Mouse (Mus musculus): ENCODE measurements around the gene Dtx1. TPM values are rescaled to one million over a fixed set of nuclear protein-coding genes. Genes with fewer than 3 reads are reported as not detected.

Gene Dtx1
- polyA plus RNA-seq, 1 experiment: 6.1 TPM

DNA sequence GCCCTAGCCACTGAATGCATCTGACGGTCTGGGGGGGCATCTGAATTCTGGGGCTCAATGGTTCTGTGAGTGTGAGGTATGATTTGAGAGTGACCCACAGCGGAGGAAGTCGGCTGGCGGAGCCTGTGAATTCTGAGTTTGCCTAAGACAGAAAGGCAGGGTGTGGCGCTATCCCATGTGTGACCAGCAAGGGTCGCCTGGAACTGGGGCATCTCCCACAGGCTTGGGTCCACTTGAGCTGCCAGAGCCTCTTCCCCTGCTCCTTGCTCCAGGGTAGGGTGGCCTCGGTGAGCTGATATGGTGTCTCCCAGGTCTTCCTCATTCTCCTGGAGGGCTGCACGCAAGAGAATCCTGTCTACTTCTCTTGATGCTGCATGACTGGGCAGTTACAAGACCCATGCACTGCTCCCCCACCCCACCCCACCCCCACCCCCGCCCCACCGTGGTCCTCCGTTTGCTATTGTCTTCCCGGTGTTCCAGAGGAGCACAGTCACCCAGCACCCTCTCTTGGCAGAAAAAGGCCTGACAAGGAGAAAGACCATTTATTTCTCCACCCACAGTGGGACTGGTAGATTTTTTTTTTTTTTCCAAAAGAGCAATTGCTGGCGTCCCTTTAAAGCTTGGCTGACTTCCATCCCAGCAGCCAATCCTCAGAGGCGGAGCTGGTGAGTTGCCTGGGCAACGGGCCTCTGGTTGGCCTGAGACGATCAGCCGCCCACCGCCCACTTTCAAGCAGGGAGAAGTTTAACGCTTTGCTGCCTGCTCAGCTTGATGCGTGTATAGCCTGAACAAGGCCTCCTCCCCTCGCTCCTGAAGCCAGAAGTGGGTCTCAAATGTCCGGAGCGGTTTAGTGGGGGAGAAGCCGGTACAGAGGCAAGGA is 31.8 kb downstream of the Dtx1 start:
- no peak for DNase-seq (ENCODE audit: low read depth)

DNA sequence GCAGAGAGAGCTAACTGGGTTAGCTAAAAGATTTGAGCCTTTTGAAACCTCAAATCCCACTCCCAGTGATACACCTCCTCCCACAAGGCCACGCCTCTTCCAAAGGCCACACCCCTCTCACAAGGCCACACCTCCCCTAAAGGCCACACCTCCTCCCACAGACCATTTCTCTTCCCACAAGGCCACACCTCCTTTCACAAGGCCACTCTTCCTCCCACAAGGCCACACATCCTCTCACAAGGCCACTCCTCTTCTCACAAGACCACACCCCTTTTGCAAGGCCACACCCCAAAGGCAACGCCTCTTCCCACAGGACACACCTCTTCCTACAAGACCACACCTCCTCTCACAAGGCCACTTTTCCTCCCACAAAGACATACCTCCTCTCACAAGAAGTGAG is 34.2 kb downstream of the Dtx1 start:
- DNase-seq (ENCODE audit: low read depth): no peak

GRCm38 (mm10) chr5:120674229-120675145 is 37.2 kb downstream of the Dtx1 start:
- no peak for DNase-seq (ENCODE audit: low read depth)

GRCm38 (mm10) chr5:120673626-120674025 is 38.1 kb downstream of the Dtx1 start:
- DNase-seq (ENCODE audit: low read depth): no peak

DNA sequence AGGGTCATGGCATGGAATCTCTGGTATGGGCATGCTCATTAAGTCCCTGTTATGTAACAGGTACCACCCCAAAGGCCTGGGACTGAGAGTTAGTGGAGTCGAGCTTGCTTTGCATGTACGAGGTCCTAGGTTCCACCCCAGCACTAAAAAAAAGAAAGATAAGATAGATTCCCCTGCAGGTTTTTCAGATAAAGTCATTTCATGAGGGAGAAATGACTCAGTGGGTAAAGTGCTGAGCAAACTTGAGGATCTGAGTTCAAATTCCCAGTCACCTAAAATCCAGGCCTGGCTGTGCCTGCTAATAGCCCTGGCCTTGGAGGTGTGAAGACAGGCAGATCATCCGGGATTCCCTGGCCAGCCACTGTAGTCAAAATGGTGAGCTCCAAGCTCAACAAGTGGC is 39.9 kb downstream of the Dtx1 start:
- no peak for DNase-seq (ENCODE audit: low read depth)

- DNase-seq (ENCODE audit: low read depth): no peak
Measured at GRCm38 (mm10) chr5:120670132-120670531, 41.6 kb downstream of the Dtx1 start.

DNA sequence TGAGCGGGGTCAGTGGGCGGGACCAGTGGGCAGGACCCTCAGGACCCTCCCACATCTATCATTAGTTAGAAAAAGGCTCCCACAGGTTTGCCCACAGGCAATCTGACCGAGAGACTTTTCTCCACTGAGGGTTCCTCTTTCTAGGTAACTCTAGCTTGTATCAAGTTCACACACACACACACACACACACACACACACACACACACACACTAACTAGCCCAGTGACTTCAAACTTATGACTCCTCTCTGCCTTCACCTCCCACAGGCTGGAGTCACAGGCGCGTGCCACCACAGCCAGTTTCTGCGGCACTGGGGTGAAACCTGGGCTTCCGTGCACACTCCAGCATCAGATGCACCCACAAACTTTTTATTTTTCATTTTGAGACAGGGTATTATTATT is 43.0 kb downstream of the Dtx1 start:
- no peak for DNase-seq (ENCODE audit: low read depth)

DNA sequence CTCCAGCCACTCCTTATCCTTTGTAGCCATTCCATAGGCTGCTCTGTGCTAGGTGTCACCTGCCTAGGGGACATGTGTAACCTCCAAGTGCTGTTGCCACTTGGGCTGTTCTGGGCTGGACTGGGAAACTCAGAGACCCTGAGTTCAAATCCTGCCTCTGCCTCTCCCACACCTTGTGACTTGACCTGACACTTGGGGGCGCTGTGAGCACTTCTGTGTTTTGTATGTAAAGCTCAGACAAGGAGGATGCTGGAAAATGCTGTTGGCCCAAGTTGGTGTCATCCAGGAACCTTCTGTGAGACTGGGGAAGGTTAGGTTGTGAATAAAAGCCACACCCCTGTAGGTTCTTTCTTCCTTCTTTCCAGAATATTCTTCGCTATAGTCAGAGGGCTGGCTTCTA is 46.8 kb downstream of the Dtx1 start:
- DNase-seq (ENCODE audit: low read depth): no peak

GRCm38 (mm10) chr5:120660816-120661215 is 50.9 kb downstream of the Dtx1 start:
- DNase-seq (ENCODE audit: low read depth): no peak

DNA sequence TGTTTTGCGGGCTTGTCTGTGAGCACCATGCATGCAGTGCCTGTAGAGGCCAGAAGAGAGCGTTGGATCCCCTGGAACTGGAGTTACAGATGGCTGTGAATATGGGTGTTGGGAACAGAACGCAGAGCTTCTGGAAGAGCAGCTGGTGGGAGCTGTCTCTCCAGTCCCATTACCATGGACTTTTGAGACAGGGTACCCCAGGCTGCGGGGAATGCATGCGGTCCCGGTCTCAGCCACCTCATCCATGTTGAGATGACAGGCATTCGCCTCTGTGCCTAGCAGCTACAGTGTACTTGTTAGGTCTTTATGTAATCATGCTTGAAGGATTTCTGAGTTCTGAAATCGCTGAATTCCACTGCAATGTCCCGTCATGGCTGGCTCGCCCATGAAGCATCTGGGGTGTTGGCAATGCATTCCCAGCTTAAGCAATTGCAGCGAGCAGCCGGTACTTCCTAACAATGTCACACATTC is 55.4 kb downstream of the Dtx1 start:
- DNase-seq (ENCODE audit: low read depth): no peak

DNA sequence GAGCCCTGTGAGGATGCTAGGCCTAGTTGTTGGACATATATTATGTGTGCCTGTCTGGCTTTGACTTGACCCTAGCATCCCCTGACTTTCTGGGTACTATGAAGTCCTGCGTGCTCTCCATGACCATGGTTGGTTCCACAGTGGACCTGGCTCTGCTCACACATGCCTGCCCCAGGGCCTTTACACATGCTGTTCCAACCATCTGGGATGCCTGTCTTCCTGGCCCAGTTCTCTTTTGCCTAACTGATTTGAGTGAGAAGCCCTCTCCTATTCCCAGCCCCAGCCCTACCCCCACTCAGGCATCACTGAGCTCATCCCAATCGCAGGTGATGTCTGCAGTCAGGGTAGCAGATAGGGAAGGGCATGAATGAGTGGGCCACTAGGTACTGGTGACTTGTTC is 57.9 kb downstream of the Dtx1 start:
- DNase-seq (ENCODE audit: low read depth): no peak

DNA sequence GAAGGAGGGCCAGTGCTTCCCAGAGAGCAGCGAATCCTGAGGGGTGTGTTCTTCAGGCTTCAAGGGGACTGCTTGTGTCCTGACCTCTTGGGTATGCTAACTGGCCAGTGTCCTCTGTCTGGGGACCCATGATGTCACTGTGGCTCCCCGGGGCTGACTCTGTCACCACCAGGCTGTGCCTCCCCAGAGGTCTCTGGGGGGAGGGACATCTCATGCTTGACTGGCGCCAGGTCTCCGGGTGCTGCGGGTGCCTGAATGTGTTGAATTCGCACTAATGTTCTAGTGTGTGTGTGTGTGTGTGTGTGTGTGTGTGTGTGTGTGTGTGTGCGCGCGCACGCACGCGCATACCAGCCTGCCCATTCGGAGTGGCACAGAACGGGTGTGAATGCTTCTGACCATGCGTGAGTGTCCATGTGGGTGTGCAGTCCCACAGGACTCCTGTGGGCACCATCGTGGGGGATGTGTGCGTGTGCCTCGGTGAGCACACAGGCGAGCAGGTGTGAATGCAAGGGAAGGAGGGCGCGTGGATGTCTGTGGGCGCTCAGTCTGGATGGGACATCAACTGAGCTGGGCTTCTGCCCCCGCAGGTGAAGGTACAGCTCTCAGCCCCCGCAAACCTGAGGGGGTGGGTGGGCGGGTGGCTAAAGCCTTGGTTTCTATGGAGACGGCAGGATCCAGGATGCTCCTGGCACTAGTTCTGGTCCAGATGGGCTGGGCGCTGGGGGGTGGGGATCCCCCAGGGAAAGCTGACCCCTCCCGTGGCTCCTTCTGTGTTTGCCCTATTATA is 58.6 kb downstream of the Dtx1 start:
- DNase-seq (ENCODE audit: low read depth): no peak

- no peak for DNase-seq (ENCODE audit: low read depth)
Measured at GRCm38 (mm10) chr5:120651230-120651629, 60.5 kb downstream of the Dtx1 start.

- DNase-seq (ENCODE audit: low read depth): no peak
Measured at GRCm38 (mm10) chr5:120649938-120650337, 61.8 kb downstream of the Dtx1 start.

DNA sequence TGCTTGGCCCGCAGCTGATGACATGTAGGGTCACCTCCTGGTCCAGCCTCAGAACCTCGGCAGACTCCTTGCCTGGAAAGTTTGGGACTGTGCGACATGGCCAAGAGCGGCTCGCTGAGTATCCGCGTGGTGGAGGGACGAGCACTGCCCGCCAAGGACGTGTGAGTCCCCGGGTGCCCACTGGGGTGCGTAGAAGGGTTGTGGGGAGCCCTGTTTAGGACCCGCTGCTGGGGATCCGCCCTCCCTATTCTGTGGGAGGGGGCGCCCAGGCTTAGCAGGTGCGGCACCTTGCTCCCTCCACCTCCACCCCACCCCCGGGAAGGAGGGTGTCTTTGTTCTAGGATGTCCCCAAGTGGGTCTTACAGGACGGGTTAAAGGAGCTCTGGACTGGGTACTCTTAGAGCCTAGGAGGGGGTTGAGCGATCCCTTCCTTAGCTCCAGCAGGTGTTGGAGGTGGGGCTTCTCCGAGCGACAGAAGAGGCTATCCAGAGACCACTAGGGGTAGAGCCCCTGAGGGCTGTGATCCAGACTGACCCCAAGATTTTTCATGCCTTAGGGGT is 62.3 kb downstream of the Dtx1 start:
- DNase-seq (ENCODE audit: low read depth): no peak

DNA sequence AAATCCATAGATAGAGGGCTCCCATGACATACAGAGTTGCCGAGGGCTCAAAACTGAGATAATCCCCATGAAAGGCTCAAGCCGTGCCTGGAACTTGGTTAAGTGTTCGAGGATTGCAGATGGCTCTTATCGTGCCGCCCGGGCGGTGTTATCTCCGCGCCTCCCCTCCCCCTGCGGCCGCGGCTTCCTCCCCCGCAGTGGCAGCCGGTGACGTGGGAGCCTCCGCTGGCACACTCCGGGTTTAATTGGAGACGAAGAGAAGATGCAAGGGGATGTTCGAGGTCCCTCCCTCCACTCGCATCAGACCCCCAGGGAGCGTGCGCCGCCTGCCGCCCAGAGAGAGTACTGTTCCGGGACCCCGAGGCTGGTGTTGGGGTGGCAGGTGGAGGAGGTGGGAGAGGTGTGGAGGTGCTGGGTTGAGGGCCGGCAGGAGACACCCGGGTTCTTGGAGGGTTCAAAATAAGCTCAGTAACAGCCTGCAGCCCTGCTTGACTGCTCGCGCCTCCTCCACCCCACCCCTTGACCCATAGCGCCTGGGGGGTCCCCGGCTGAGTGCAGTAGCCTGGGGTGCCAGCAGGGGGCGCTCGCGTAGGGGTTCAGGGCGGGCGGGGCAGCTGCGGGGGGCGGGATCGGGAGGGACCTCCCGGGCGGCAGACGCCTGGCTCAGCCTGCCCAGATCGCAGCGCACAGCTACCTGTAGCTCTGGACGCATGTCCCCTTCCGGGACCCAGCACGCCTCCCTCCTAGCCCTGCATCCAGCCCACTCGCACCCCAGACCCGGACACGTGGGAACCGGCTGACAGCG is 63.0 kb downstream of the Dtx1 start, which contains the start of gene Rasal1:
Gene Rasal1, plus strand, starts transcription at position 244 of the 805 bp plus-strand sequence.
- DNase-seq (ENCODE audit: low read depth): no peak

DNA sequence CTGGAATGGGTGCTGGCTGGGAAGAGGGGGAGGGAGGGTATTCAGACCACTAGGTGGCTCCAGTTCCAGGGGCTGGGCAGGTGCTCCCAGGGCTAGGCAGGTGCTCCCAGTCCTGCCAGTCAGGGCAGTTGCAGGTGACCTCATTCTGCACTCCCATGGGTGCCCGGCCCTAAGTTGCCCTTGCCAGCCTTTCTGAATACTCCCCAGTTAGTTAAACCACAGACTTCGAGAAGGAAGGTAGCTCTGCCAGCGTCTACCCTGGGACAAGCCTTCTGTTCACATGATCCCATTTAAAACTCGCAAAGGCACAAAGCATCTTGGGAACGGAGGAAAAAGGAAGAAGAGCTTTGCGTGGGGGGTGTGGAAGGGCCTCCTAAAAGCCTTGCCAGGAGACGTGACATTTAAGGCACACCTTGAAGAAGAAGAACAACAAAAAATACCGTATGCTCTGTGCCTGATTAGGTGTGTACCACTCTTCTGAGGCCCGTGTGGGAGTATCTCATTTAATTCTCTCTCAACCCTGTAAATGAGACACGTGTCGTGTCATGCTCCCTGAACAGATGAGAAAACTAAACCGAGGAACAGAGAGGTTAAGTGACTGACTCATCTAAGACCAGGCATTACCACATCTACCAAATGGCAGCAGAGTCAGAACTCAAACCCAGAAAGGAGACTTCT is 63.8 kb downstream of the Dtx1 start:
- DNase-seq (ENCODE audit: low read depth): no peak

GRCm38 (mm10) chr5:120647361-120647760 is 64.4 kb downstream of the Dtx1 start:
- no peak for DNase-seq (ENCODE audit: low read depth)

GRCm38 (mm10) chr5:120645851-120646250 is 65.9 kb downstream of the Dtx1 start:
- no peak for DNase-seq (ENCODE audit: low read depth)

DNA sequence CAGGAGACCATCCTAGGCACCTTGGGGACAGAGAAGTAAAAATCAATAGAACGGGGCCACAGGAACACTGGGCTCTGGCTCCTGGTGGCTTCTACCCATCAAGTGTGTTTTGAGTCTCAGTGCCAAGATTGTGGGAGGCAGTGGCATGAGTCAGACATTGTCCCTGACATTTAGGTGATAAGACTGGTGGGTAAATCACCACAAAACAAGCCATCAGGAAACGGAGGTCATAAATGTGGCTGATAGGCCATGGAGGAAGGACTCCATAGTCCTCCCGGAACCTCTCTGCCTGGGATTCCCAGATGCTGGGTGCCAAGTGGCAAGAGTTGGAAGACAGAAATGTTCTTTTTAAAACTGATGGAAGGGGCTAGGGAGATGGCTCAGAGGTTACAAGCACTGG is 67.5 kb downstream of the Dtx1 start:
- DNase-seq (ENCODE audit: low read depth): no peak
